Mouse (Mus musculus) adrenal gland, adult 8-10 months (tissue): ENCODE data around the gene Olfr1255. TPM values are rescaled to one million over a fixed set of nuclear protein-coding genes. Genes with fewer than 3 reads are reported as not detected.

Experiments
- DNase-seq: peaks from one replicate; pipeline ENCODE4 v3.0.0; 2022
- total RNA-seq, 4 experiments: library from RNA; stranded (reverse); gene quantifications; 2 replicates each; pipeline ENCODE4 v1.2.4; 2022

Olfr1255 gene
- total RNA-seq, result not detected

DNA sequence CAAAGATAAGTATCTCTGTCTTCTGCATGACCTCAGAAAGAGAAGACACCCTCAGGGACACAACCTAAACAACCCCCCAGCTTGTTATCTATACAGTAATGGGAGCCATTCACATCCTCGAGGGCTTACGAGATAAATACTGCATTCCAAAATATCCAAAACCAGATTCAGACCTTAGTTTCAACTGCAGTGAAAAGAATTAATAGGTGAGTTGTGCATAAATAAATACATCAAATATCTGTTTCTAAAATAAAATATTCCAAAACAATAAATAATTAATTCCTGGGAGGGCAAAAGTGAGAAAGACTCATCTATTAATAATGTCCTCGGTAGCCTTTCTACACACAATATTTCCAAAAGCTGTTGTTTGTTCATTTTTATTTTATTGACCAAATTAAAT, at the start of gene Olfr1255:
TSS of gene Olfr1255 (plus strand) at position 301 of the 400 bp plus-strand sequence.
- no peak for DNase-seq

- no peak for DNase-seq
Measured at GRCm38 (mm10) chr2:89793519-89793918, 18.3 kb upstream of the Olfr1255 start, which contains the start of gene Olfr1254. Gene Olfr1254, minus strand, starts transcription at chr2:89793619.

GRCm38 (mm10) chr2:89799583-89799982, 12.3 kb upstream of the Olfr1255 start:
- no peak for DNase-seq

- no peak for DNase-seq
Measured at GRCm38 (mm10) chr2:89810751-89811150, 1.1 kb upstream of the Olfr1255 start.

DNA sequence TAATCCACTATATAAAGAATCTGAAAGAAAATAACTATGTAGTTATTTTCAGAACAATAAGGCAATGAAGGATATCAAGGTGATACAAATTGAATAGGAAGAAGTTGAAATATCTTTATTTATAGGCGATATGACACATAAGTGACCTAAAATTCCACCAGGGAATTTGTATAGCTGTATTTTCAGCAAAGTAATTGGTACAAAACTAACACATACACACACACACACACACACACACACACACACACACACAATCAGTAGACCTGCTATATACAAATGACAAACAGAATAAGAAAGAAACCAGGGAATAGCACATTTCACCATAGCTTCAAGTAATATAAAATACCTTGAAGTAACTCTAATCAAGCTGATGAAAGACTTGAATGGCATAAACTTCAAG, 8.4 kb downstream of the Olfr1255 start:
- no peak for DNase-seq

DNA sequence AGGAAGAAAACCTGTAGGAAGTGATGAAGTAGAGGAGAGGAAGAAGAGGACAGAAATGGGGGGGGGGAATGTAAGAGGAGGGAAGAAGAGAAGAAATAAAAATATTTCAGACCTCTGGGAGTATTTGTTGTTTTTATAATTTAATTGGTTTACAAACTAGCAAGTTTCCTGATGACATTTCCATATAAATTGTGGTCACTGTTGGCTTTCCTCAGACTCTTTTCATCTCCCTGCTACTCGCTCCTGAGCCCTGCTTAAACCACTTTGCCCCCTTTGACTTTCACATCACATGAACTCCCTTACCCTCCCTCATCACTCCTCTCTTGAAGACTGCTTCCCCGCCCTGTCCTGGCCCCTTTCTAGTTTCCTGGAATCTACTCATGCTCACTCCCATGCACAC, 29.6 kb downstream of the Olfr1255 start, which contains the start of gene Olfr1256:
TSS of gene Olfr1256 (minus strand) at position 101 of the 400 bp plus-strand sequence.
- no peak for DNase-seq

DNA sequence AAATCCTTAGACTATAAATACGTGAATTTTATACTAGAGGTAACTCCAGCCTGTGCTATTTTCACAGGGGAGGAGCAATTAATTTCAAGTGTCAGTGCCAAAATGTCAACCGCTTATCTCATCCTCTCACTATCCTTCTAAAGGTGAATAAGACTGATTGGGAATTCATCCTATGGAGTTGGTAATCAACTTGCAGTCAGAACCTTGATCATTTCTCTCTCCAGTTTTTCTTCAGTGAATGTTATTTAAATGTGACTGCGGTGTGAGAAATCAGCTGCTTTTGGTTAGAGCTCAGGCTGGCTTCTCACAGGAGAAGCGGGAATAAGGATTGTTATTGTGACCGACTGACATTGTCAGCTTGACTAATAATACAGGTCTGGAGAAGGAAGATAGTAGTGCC, 36.3 kb downstream of the Olfr1255 start, which contains the start of gene Olfr48:
TSS of gene Olfr48 (minus strand) at position 101 of the 400 bp plus-strand sequence.
- no peak for DNase-seq

- DNase-seq, result no peak
Measured at GRCm38 (mm10) chr2:89849230-89849629, 37.4 kb downstream of the Olfr1255 start.

Other genes starting within 250 kb of the Olfr1255 start
- gene Olfr1245, start 233.6 kb upstream of the Olfr1255 start, total RNA-seq, result not detected
- not detected for gene Olfr1246, start 218.9 kb upstream of the Olfr1255 start, total RNA-seq
- not detected for gene Olfr1247, start 197.9 kb upstream of the Olfr1255 start, total RNA-seq
- not detected for gene Olfr1248, start 193.8 kb upstream of the Olfr1255 start, total RNA-seq
- gene Olfr1249, start 177.1 kb upstream of the Olfr1255 start, total RNA-seq, result not detected
- gene Olfr1250, start 150.6 kb upstream of the Olfr1255 start, total RNA-seq, result under 1 TPM in 1 of 4 experiments, not detected in 3; 0.06 TPM
- not detected for gene Olfr1251, start 140.1 kb upstream of the Olfr1255 start, total RNA-seq
- gene Olfr1252, start 87.0 kb upstream of the Olfr1255 start, total RNA-seq, result not detected
- not detected for gene Olfr1253, start 55.0 kb upstream of the Olfr1255 start, total RNA-seq
- not detected for gene Olfr1254, start 18.4 kb upstream of the Olfr1255 start, total RNA-seq
- not detected for gene Olfr1256, start 29.5 kb downstream of the Olfr1255 start, total RNA-seq
- gene Olfr48, start 36.2 kb downstream of the Olfr1255 start, total RNA-seq, result not detected
- not detected for gene Olfr1257, start 66.4 kb downstream of the Olfr1255 start, total RNA-seq
- gene Olfr1258, start 115.3 kb downstream of the Olfr1255 start, total RNA-seq, result not detected
- not detected for gene Olfr1259, start 136.6 kb downstream of the Olfr1255 start, total RNA-seq
- not detected for gene Olfr1260, start 162.3 kb downstream of the Olfr1255 start, total RNA-seq
- gene Olfr1261, start 179.2 kb downstream of the Olfr1255 start, total RNA-seq, result not detected
- not detected for gene Olfr1262, start 188.1 kb downstream of the Olfr1255 start, total RNA-seq
- gene Olfr1263, start 200.1 kb downstream of the Olfr1255 start, total RNA-seq, result not detected
- not detected for gene Olfr1264, start 213.5 kb downstream of the Olfr1255 start, total RNA-seq
- gene Olfr1265, start 223.3 kb downstream of the Olfr1255 start, total RNA-seq, result not detected